Mouse (Mus musculus) lung, adult 2 months (tissue): Measurements from ENCODE around the gene Nudc.

Experiments
- CTCF ChIP-seq: fragments of 200-500 bp; IDR thresholded peaks from 2 replicates; pipeline ENCODE4 v1.5.1; 2011; ENCODE audit warnings: mild to moderate bottlenecking, low read length, control low read depth; ENCODE audit not compliant: insufficient read depth
- POLR2A ChIP-seq: fragments of 200-500 bp; IDR thresholded peaks from 2 replicates; pipeline ENCODE4 v1.6.1; 2011; ENCODE audit warnings: low read depth, mild to moderate bottlenecking, control low read depth, low read length, borderline replicate concordance; ENCODE audit errors: extremely low read depth

DNA sequence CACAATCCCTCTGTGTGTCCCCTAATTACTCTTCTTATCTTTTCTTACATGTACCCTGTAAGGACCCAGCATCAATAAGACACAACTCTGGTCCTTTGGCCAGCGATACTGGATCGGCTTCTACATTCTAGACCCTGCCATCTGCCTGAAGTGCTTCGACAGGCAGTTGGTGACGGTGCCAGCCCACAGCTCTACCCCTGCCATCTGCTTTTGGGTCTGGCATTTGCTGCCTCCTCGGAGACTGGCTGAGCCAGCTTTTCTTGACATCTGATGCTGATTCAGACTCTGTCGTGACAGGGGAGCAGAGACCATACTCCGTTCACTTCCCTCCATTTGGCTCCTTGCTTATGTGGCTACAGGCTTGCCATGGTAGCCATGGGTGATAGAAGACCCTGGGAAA is 36.8 kb downstream of the Nudc start:
- TF ChIP-seq CTCF (no peak), POLR2A (no peak)
